Mouse (Mus musculus): ENCODE results near the gene Nqo1.

Nqo1 gene

GRCm38 (mm10) chr8:107424597-107425229 lies 21.7 kb upstream of the Nqo1 start, which contains the start of gene Nob1:
TSS of gene Nob1 (minus strand) at chr8:107425051.
- DNase-seq (ENCODE audit: low read depth, low spot score): peak; percentile 99
- peaks cover 4% of the 10 kb centered on the region; the same call in 1 of the 2 replicates for H3K36me3 ChIP-seq (ENCODE audit: control insufficient read depth, insufficient read depth, low read length, poor library complexity, severe bottlenecking)
- H3K27me3 ChIP-seq (ENCODE audit: control insufficient read depth, insufficient read depth, low read length, poor library complexity, severe bottlenecking): no peaks in the 10 kb centered on the region

- Histone ChIP-seq H3K27me3 (ENCODE audit: control insufficient read depth, insufficient read depth, low read length, poor library complexity, severe bottlenecking) (no peaks in the 10 kb centered on the region), H3K36me3 (ENCODE audit: control insufficient read depth, insufficient read depth, low read length, poor library complexity, severe bottlenecking) (peaks cover 4% of the 10 kb centered on the region)
- no peak for DNase-seq (ENCODE audit: low read depth, low spot score)
These were observed 21.2 kb upstream of the Nqo1 start for GRCm38 (mm10) chr8:107424176-107424575.

GRCm38 (mm10) chr8:107417001-107417400 lies 14.0 kb upstream of the Nqo1 start:
- H3K27me3 ChIP-seq (ENCODE audit: control insufficient read depth, insufficient read depth, low read length, poor library complexity, severe bottlenecking): no peaks in the 10 kb centered on the region
- no peak for DNase-seq (ENCODE audit: low read depth, low spot score)

GRCm38 (mm10) chr8:107413881-107414280 lies 10.9 kb upstream of the Nqo1 start:
- Histone ChIP-seq H3K36me3 (ENCODE audit: control insufficient read depth, insufficient read depth, low read length, poor library complexity, severe bottlenecking) (peaks cover 21% of the 10 kb centered on the region), H3K27me3 (ENCODE audit: control insufficient read depth, insufficient read depth, low read length, poor library complexity, severe bottlenecking) (no peaks in the 10 kb centered on the region)
- DNase-seq (ENCODE audit: low read depth, low spot score): no peak

More at GRCm38 (mm10) chr8:107417001-107417400, 14.0 kb upstream of the Nqo1 start:
- peaks cover 26% of the 10 kb centered on the region for H3K36me3 ChIP-seq (ENCODE audit: control insufficient read depth, insufficient read depth, low read length, poor library complexity, severe bottlenecking)

- Histone ChIP-seq H3K36me3 (ENCODE audit: control insufficient read depth, insufficient read depth, low read length, poor library complexity, severe bottlenecking) (peaks cover 17% of the 10 kb centered on the region), H3K27me3 (ENCODE audit: control insufficient read depth, insufficient read depth, low read length, poor library complexity, severe bottlenecking) (no peaks in the 10 kb centered on the region)
- no peak for DNase-seq (ENCODE audit: low read depth, low spot score)
These were observed 9.5 kb upstream of the Nqo1 start for GRCm38 (mm10) chr8:107412552-107412951.

DNA sequence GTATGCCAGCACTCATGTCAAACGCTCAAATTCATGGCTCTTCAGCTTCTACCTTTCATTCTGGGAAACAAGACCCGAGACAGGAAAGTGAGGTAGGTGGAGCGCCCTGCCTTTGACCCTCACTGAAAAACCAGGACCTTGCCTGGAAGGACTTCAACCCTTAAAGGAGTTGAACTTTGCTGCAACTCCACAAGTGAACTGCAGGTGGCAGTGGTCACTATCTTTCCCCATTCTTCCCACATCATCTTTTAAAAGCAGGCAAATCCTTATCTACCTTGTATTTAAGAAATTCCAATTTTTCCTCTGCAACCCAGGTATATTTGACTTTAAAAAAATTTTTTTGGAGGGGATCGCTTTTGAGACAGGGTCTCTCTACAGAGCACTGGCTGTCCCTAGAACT lies 8.4 kb upstream of the Nqo1 start:
- DNase-seq (ENCODE audit: low read depth, low spot score): peak; percentile 56
- Histone ChIP-seq H3K36me3 (ENCODE audit: control insufficient read depth, insufficient read depth, low read length, poor library complexity, severe bottlenecking) (peaks cover 13% of the 10 kb centered on the region), H3K27me3 (ENCODE audit: control insufficient read depth, insufficient read depth, low read length, poor library complexity, severe bottlenecking) (no peaks in the 10 kb centered on the region)

- Histone ChIP-seq H3K27me3 (ENCODE audit: control insufficient read depth, insufficient read depth, low read length, poor library complexity, severe bottlenecking) (no peaks in the 10 kb centered on the region), H3K36me3 (ENCODE audit: control insufficient read depth, insufficient read depth, low read length, poor library complexity, severe bottlenecking) (no peaks in the 10 kb centered on the region; the same call in 1 of the 2 replicates)
- DNase-seq (ENCODE audit: low read depth, low spot score): no peak
These were observed 2.9 kb upstream of the Nqo1 start for GRCm38 (mm10) chr8:107405935-107406334.

GRCm38 (mm10) chr8:107404057-107404456 lies 1.1 kb upstream of the Nqo1 start:
- Histone ChIP-seq H3K27me3 (ENCODE audit: control insufficient read depth, insufficient read depth, low read length, poor library complexity, severe bottlenecking) (no peaks in the 10 kb centered on the region), H3K36me3 (ENCODE audit: control insufficient read depth, insufficient read depth, low read length, poor library complexity, severe bottlenecking) (no peaks in the 10 kb centered on the region)
- no peak for DNase-seq (ENCODE audit: low read depth, low spot score)

GRCm38 (mm10) chr8:107401866-107402265 lies 1.1 kb downstream of the Nqo1 start:
- DNase-seq (ENCODE audit: low read depth, low spot score): no peak
- no peaks in the 10 kb centered on the region for H3K36me3 ChIP-seq (ENCODE audit: control insufficient read depth, insufficient read depth, low read length, poor library complexity, severe bottlenecking)
- no peaks in the 10 kb centered on the region for H3K27me3 ChIP-seq (ENCODE audit: control insufficient read depth, insufficient read depth, low read length, poor library complexity, severe bottlenecking)

GRCm38 (mm10) chr8:107399495-107399894 lies 3.5 kb downstream of the Nqo1 start:
- H3K27me3 ChIP-seq (ENCODE audit: control insufficient read depth, insufficient read depth, low read length, poor library complexity, severe bottlenecking): no peaks in the 10 kb centered on the region
- no peak for DNase-seq (ENCODE audit: low read depth, low spot score)

DNA sequence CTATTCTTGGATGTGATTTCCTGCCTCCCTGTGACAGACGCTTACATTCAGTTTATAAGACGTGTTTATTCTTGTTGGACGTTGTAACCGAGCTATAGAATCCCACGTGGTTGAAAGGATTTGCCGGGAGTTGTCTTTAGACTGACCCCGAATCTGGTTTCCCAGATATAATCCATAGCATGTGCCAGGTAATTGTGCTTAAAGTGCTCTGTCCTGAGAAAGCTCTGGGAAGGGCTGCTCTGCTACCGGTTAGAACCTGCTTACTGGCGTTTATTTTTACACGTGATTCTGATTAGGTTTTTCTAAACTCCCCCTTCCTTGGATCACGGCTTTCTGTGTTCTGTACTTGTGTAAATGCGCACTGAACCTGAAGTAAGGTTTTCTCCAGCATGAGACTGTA lies 5.3 kb downstream of the Nqo1 start:
- no peaks in the 10 kb centered on the region for H3K36me3 ChIP-seq (ENCODE audit: control insufficient read depth, insufficient read depth, low read length, poor library complexity, severe bottlenecking)
- no peak for DNase-seq (ENCODE audit: low read depth, low spot score)
- no peaks in the 10 kb centered on the region for H3K27me3 ChIP-seq (ENCODE audit: control insufficient read depth, insufficient read depth, low read length, poor library complexity, severe bottlenecking)

More at GRCm38 (mm10) chr8:107399495-107399894, 3.5 kb downstream of the Nqo1 start:
- H3K36me3 ChIP-seq (ENCODE audit: control insufficient read depth, insufficient read depth, low read length, poor library complexity, severe bottlenecking): no peaks in the 10 kb centered on the region

- Histone ChIP-seq H3K36me3 (ENCODE audit: control insufficient read depth, insufficient read depth, low read length, poor library complexity, severe bottlenecking) (no peaks in the 10 kb centered on the region), H3K27me3 (ENCODE audit: control insufficient read depth, insufficient read depth, low read length, poor library complexity, severe bottlenecking) (no peaks in the 10 kb centered on the region)
- DNase-seq (ENCODE audit: low read depth, low spot score): no peak
These were observed 6.8 kb downstream of the Nqo1 start for GRCm38 (mm10) chr8:107396106-107396670.

DNA sequence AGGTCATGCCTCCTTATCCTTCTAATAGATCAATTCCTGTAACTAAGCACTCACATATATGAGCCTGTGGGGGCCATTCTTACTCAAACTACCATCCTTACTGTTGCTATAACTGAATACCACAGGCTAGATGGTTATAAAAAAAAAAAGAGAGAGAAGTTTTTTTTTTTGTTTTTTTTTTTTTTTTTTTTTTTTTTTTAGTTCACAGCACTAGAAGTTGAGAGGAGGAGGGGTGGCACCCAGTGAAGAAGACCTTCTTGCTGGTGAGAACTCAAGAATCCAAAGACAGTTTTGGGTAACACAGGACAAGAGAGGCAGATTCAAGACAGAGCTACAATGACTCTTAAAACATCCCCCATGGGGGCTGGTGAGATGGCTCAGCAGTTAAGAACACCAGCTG lies 7.6 kb downstream of the Nqo1 start:
- H3K36me3 ChIP-seq (ENCODE audit: control insufficient read depth, insufficient read depth, low read length, poor library complexity, severe bottlenecking): no peaks in the 10 kb centered on the region
- H3K27me3 ChIP-seq (ENCODE audit: control insufficient read depth, insufficient read depth, low read length, poor library complexity, severe bottlenecking): no peaks in the 10 kb centered on the region
- no peak for DNase-seq (ENCODE audit: low read depth, low spot score)

GRCm38 (mm10) chr8:107391136-107391516 lies 11.9 kb downstream of the Nqo1 start:
- no peak for DNase-seq (ENCODE audit: low read depth, low spot score)
- Histone ChIP-seq H3K27me3 (ENCODE audit: control insufficient read depth, insufficient read depth, low read length, poor library complexity, severe bottlenecking) (no peaks in the 10 kb centered on the region), H3K36me3 (ENCODE audit: control insufficient read depth, insufficient read depth, low read length, poor library complexity, severe bottlenecking) (no peaks in the 10 kb centered on the region)

DNA sequence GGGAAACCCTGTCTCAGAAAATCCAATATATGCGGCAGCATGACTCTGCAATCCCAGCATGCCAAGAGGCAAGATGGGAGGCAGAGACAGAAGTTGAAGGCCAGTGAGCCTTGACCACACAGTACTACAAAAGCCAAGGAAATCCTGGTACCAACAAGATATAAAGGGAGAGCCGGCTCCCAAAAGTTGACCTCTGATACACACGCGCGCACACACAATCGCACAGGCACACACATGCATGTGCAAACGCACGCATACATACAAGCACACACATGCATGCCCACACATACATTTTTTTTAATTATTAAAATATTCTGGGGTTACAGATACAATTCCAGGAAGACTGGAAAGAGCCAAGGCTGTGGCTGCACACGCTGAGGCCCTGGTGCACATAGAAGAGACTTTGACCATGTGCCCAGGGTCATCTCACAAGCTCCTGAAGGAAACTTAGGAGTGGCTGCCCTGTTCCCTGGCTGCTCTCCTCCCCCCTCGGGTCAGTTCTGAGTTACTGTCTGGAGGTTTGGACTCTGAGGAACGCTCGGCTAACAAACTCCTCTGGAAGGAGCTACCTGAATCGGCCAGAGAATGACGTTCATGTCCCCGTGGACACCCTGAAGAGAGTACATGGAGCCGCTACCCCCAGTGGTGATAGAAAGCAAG lies 12.4 kb downstream of the Nqo1 start:
- H3K36me3 ChIP-seq (ENCODE audit: control insufficient read depth, insufficient read depth, low read length, poor library complexity, severe bottlenecking): no peaks in the 10 kb centered on the region
- no peak for DNase-seq (ENCODE audit: low read depth, low spot score)
- H3K27me3 ChIP-seq (ENCODE audit: control insufficient read depth, insufficient read depth, low read length, poor library complexity, severe bottlenecking): no peaks in the 10 kb centered on the region
